Mouse (Mus musculus): ENCODE results near the gene Pdk2. TPM values are rescaled to one million over a fixed set of nuclear protein-coding genes. Genes with fewer than 3 reads are reported as not detected.

The Pdk2 gene
- polyA plus RNA-seq, 3 experiments from 2014 or later: 2.4 to 9.2 (median 8.2) TPM

GRCm38 (mm10) chr11:95001584-95002347 is 39.4 kb downstream of the Pdk2 start:
- no peak for ATAC-seq

DNA sequence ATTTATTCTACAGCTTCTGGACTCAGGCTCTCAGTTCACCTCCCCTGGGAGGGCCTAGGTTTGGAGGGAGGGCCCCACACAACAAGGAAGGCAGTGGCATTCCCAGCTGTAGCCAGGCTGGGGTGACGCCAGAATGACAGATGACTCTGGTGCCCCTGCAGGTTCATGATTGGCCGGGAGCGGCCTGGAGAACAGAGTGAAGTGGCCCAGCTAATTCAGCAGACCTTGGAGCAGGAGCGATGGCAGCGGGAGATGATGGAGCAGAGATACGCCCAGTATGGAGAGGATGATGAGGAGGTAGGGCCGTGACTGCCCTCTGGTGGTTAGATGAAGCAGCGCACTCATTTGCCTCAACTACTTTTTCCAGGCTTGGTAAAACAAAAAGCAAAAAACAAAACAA is 40.1 kb downstream of the Pdk2 start:
- no peak for ATAC-seq

- peak; percentile 77 for ATAC-seq
Measured at GRCm38 (mm10) chr11:95000548-95000947, 40.6 kb downstream of the Pdk2 start.

- ATAC-seq: no peak
Measured at GRCm38 (mm10) chr11:95000128-95000527, 41.0 kb downstream of the Pdk2 start.

DNA sequence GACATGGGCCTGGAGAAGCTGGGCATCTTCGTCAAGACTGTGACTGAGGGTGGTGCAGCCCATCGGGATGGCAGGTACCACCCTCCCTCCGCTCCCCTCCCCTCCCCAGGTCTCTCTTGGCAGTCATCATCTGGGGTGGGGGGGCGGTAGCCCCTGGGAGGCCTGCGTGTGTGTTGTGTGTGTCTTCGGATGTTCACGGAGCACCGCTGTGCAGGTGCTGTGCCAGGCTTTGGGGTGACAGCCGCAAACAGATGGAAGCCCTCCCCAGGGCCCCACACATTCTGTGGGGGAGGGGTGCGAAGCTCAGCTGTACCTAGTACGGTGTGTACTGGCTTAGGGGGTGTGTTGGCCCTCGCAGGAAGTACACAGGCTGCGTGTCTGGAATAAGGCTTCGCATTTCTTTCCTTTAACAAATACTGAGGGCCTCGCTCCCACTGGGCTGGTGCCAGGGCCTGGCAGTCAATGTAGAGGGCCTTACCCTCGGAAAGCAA is 43.1 kb downstream of the Pdk2 start:
- ATAC-seq: peak; percentile 57

- ATAC-seq: no peak
Measured at GRCm38 (mm10) chr11:94997596-94997995, 43.6 kb downstream of the Pdk2 start.

DNA sequence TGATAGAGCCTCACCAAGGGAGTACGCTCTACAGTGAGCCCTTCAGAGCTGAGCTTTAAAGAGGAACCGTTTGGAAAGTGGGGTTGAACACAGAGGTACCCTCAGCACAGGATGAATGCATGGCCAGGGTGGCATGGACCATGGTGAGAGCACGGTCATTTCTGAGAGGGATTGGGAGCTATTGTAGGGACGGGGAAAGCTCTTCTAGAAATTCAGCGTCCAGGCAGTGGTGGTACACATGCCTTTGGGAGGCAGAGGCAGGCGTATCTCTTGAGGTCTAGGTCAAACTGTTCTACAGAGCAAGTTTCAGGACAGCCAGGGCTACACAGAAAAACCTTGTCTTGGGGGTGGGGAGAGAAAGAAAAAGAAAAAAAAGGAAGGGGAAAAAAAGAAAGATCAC is 44.2 kb downstream of the Pdk2 start:
- no peak for ATAC-seq

- no peak for ATAC-seq
Measured at GRCm38 (mm10) chr11:94996101-94996500, 45.1 kb downstream of the Pdk2 start.

DNA sequence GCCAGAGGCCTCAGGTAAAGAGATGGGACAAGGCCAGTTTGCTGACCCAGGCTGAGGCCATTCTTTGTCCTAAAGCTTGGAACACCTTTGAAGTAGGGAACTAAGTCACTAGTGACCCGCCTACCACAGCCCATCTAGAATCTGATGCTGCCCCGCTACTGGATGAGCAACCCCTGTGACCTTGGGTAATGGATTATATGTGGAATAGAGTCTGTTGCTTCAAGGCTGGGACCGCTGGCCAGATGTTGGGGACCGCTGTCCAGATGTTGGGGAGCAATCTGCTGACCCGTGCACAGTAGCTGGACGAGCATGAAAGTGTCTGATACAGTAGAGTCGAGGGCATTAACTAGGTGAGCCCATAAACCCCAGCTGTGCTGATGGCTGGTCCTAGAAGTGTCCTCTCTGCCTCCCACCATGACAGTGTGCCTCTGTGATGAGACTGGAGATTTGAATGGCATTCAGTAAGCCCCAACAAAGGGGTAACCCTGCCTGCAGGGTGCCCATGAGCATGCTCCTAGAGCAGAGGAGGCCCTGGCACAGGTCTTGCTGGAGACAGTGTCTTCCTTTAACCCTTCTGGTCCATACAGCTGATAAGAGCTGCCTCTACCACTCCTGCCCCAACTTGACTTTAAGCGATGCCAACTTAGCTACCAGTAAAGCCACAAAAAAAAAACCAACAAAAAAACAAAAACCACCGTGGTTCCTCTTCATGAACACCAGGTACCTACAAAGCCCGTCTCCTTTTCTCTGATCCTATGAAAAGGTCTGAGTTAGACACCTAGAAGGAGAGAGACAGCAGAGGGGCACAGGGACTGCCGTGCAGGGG is 46.0 kb downstream of the Pdk2 start:
- no peak for ATAC-seq

DNA sequence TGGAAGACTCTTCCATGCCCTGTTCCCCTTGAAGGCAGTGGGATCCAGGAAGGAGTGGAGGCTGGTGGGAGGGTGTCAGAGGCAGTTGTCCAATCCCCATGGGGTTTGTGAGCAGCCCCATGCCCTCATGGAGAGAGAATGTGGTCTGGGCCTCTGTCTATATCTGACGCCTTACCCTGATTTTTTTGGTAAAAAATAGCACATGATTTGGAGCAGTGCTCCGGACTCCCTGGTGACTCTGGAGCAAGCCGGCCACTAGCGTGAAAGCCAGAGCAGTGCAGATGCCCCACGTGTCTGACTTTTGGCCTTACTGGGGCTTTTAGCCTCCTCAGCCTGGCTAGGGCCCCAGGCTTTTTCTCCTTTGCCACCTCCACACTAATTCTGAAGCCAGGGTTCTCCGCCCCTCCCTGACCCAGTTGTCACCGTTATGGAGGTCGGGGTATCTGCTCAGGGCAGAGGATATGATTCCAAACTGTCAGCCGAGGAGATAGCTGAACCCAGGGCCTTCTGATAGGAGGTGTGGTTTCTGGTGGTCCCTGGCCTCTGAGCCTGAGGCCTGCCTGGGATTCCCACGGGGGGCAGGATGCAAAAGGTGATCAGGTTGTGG is 46.8 kb downstream of the Pdk2 start:
- no peak for ATAC-seq

DNA sequence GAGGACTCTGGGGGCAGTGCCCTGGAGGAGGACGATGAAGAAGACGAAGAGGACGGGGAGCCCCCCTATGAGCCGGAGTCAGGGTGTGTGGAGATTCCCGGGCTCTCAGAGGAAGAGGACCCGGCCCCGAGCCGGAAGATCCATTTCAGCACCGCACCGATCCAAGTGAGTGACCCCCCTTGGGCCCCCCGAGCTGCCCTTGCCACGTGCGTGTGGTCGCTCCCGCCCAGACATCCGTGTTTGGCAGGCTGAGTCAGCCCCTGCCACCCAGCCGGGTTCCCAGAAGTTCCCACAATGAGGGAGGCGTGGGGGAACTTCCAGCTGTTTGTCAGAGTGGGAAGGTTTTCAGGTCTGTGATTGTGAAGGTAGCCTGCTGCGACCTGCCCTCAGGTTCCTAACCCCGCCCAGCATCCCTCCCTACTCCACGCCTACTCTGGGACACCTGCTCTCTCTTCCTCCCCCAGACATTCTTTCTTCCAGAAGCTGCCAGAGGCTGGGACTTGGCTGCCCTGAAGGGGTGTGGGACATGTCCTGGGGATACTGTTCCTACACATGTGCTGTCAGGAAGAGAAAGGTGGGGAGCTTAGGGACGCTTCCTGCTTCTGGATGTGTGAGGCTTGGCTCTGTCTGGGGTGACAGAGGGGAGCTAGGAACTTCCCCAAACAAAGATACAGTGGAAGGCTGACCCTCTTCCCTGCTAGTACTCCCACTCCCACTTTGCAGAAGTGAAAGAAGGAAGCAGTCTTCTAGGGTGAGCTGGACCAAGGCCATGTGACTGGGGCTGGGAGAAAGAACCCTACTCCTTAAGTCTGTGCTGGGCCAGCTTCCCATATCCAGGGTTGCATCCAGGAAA is 48.2 kb downstream of the Pdk2 start:
- ATAC-seq: no peak

GRCm38 (mm10) chr11:94992480-94992753 is 48.7 kb downstream of the Pdk2 start:
- no peak for ATAC-seq

DNA sequence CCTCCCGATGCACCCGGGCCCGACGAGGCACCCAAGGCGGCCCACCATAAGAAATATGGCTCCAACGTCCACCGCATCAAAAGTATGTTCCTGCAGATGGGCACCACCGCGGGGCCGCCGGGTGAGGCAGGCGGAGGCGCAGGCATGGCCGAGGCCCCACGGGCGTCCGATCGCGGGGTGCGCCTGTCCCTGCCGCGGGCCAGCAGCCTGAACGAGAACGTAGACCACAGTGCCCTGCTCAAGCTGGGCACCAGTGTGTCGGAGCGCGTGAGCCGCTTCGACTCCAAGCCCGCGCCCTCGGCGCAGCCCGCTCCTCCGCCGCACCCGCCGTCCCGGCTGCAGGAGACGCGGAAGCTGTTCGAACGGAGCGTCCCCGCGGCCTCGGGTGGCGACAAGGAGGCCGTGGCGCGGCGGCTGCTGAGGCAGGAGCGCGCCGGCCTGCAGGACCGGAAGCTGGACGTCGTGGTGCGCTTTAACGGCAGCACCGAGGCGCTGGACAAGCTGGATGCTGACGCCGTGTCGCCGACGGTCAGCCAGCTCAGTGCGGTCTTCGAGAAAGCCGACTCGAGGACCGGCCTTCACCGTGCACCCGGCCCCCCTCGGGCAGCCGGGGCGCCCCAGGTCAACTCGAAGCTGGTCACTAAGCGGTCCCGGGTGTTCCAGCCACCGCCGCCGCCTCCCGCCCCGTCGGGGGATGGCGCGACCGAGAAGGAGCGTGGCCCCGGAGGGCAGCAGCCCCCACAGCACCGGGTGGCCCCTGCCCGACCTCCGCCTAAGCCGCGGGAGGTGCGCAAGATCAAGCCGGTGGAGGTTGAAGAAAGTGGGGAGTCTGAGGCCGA is 49.3 kb downstream of the Pdk2 start:
- ATAC-seq: no peak

DNA sequence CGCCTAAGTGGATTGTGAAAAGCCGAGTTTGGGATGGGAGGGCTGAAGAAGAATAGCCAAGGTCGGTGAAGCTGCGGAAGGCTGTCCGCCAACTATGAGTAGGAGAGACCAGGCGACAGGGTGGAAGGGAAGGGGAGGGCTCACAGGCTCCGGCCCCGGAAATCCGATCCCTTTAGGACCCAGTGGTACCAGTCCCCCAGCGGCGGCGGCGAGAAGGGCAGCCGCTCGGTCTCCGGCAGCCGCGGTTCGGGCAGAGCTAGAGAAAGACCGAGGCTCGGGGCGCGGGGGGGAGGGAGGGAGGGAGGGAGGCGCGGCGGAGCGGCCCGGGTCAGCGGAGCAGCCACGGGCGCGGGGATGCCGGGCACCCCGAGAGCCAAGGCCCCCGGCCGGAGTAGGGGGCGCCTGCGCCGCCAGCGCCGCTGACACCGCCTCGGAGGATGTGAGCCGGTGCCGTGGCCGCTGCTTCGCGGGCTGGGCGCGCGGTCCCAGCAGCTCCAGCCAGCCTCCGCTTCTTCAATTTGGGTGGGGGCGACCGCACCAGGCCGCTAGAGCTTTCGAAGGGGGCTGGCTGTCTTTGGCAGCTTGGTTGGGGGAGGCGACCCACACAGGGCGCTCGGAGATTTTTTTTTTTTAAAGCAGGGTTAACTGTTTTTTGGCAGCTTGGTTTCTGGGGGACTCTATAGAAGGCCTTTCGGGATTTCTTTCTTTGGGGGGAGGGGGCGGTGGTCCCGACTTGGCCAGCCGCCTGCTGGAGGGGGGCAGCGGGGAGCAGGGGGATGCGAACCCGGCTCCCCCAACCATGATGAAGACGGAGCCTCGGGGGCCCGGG is 50.2 kb downstream of the Pdk2 start, which contains the start of gene Ppp1r9b:
Ppp1r9b (plus strand) TSS at position 287 of the 829 bp plus-strand sequence.
- peak; percentile 81 for ATAC-seq

GRCm38 (mm10) chr11:94990102-94990748 is 50.9 kb downstream of the Pdk2 start:
- peak; percentile 28 for ATAC-seq

- peak; percentile 60 for ATAC-seq
Measured at GRCm38 (mm10) chr11:94989562-94990017, 51.6 kb downstream of the Pdk2 start.

DNA sequence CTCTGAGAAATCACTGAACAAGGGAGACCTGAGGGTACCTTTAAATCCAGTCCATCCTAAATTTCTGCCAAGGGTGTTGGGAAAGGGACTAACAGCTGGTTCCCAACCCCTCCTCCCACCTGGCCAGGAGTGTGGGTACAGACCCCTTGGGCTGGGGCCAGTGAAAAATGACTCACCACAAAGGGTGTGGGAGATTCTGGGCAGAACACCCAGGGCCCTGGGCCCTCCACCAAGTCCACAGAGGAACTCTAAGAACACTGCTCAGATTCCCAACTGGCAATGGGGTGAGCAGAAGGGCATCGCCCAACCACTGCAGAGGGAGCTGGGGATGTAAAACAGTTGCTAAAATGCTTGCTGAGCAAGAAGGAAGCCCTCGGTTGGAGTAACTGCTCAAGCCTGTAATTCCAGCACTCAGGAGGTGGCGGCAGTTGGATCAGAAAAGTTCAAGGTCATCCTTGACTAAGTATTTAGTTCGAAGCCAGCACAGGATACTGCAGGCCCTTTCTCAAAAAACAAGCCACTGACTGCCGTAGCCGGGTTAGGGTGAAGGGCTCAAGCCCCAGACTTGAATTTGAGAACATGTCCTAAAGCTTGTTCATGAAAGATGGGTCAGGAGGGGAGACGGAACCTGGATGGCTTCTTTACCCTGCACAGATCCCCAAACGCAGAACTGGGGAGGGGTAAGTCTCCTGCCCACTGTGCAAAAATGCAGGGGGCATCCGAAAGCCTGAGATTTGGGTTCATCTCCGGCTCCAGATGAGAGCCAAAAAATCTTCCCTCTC is 52.2 kb downstream of the Pdk2 start:
- no peak for ATAC-seq

- ATAC-seq: no peak
Measured at GRCm38 (mm10) chr11:94987851-94988250, 53.3 kb downstream of the Pdk2 start.

DNA sequence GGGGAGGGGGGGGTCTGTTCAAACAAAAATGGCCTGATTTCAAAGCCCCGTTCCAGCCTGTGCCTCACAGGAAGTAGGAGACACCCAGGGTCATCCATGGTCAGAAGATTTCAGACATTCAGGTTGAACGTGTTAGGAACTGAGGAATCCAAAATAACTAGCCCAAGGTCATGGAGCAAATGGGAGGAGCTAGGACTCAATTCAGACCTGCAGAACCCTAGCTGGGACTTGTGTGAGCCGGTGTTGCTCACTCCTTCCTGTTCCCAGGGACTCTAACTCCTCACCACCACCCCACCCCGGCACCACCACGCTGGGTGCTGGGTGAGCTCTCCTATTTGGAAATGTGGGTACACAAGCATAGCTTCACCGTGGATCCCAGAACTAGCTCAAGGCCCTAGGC is 53.8 kb downstream of the Pdk2 start:
- no peak for ATAC-seq

Data from inflammation-experienced regulatory T-cells, adult 6 months (primary cell).